Mouse (Mus musculus) thymus, adult 18-20 months (tissue): Measurements from ENCODE around the gene Olfr118.
"Not testable (repeated sequence)": the region's sequence is repeated elsewhere in the genome, so short reads cannot be mapped to it uniquely, and the experiment has no call there.

Experiments
- DNase-seq, 2 experiments: peaks; one replicate each; pipeline ENCODE4 v3.0.0; 2022; ENCODE audit warnings: mixed read lengths in 2 of 2

Gene Olfr118

DNA sequence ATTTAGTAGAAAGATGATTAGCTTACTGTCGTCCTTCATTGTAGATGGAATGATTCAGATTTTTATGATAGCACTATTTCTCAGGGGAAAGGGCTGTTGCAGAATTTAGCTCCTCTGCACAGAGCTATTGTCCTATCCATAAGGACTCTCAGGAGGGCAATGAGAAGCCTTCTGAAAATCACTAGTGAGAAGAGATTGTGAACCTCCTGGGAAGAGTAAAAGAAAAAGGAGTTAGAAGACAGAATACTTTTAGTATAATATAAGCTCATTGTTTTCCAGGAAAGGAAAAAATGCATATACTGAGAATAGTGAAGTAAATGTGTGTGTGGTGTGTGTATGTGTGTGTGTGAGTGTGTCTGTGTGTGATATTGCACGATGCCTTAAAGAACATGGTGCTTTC, at the start of gene Olfr118:
Olfr118 (plus strand) TSS at position 301 of the 400 bp plus-strand sequence.
- no peak for DNase-seq

DNA sequence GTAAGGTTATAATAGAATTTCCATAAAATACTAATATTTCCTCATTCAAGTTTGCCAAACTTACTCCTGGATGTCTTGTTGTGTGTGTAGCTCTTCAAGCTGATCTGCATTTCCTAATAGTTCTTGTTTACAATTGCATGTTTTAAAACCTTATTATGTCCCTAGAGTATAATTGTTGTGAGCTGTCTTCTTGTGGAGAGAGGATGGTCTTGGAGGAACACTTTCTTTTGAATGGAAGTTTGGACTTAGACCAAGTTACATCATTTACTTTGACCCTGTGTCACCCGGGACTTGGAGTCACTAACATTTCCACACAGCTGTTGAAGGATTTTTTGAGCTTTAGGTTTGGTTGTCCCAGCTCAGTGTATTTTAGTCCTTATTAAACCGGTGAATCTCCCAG, 39.8 kb upstream of the Olfr118 start, which contains the start of the genes Olfr115 and Olfr116:
Olfr115 (minus strand) TSS at position 101 of the 400 bp plus-strand sequence.
Olfr116 (minus strand) TSS at position 191 of the 400 bp plus-strand sequence.
- DNase-seq = no peak

DNA sequence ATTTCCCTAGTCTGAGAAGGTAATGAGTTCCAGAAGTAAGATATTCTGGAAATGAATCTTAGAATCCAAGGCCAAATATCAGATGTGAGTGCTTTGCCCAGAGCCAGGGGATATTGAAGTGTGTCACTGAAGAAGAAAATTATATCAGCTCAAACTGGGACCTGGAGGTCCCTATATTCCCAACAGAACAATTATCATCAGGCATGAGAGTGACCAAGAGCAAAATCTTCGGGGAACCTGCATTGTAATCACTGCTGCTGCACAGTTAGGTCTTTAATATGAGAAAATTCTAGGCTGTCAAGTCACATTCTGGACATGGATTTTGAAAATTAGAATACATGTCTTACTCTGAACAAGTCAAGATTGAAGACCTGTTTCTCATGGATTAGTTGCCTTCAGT, 3.1 kb upstream of the Olfr118 start, which contains the start of gene Olfr117:
Olfr117 (minus strand) TSS at position 101 of the 400 bp plus-strand sequence.
- no peak for DNase-seq

DNA sequence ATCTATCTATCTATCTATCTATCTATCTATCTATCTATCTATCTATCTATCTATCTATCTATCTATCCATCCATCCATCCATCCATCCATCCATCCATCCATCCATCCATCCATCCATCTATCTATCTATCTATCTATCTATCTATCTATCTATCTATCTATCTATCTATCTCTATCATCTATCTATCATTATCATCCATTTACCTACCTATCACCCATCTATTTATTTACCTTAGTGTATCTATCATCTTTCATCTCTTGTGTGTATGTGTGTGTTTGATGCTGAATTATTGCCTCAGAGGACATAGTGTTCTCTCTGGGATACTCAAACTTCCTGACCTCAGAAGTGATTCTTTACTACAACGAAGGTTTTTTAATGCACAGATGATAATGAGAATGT, 29.5 kb downstream of the Olfr118 start, which contains the start of gene Olfr119:
Olfr119 (plus strand) TSS at position 301 of the 400 bp plus-strand sequence.
- DNase-seq = not testable (repeated sequence)

DNA sequence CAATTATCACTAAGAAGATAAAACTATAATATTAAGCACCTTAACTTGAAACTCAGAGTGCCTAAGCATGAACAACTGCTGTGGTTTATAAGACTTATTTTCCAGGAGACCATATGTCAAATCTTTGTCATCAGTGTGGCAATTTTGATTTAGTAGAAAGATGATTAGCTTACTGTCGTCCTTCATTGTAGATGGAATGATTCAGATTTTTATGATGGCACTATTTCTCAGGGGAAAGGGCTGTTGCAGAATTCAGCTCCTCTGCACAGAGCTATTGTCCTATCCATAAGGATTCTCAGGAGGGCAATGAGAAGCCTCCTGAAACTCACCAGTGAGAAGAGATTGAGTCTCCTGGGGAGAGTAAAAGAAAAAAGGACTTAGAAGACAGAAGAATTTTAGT, 54.7 kb downstream of the Olfr118 start, which contains the start of gene Olfr120:
Olfr120 (plus strand) TSS at position 301 of the 400 bp plus-strand sequence.
- DNase-seq = no peak
